Mouse (Mus musculus) lung, adult 2 months (tissue): Measurements from ENCODE around the gene Capn7.

Experiments used
- CTCF ChIP-seq: fragments of 200-500 bp; IDR thresholded peaks from 2 replicates; pipeline ENCODE4 v1.5.1; 2011; ENCODE audit warnings: mild to moderate bottlenecking, low read length, control low read depth; ENCODE audit not compliant: insufficient read depth
- POLR2A ChIP-seq: fragments of 200-500 bp; IDR thresholded peaks from 2 replicates; pipeline ENCODE4 v1.6.1; 2011; ENCODE audit warnings: low read depth, mild to moderate bottlenecking, control low read depth, low read length, borderline replicate concordance; ENCODE audit errors: extremely low read depth

- TF ChIP-seq CTCF (no peak), POLR2A (no peak)
Observed at GRCm38 (mm10) chr14:31393546-31393890, 57.1 kb downstream of the Capn7 start.
